In the genomic region with DNA sequence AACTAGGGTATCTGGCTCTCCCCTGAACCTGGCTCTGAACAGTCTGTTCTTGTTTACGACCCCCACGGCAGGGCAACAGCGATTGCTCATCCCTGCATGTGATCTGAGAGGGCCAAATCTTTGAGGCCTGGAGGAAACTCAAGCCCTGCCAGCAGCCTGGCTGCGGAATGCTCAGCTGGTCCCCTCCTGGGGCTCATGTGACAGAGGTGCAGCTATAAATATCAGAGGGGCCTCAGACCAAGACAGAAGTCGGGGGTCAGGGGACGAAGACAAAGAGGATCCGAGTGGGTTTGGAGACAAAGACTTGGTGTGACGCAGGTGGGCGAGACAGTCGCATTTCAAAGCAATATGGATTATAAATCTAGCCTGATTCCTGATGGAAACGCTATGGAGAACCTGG, we compare ENCODE assay signal across 11 mouse cellular contexts. TPM values are rescaled to one million over a fixed set of nuclear protein-coding genes. Genes with fewer than 3 reads are reported as not detected.
DNase-seq lines count a peak whose midpoint lies in the region; ATAC-seq and TF ChIP-seq lines count a peak whose summit lies in the region.
"Had no signal": no experiment of that assay in that cellular context is flagged by ENCODE, and none has a peak within 500 bp of the region (broad histone marks: within the 10 kb centered on the region; RNA-seq: fewer than 3 reads in every experiment).

Gene Trim63, plus strand, starts transcription at position 245 of the 400 bp plus-strand sequence.

- no peak within 1 kb of the TSS for H3K9ac ChIP-seq in forebrain, postnatal 0 days
- no peak within 1 kb of the TSS; the same call in 1 of the 2 replicates for H3K9ac ChIP-seq in limb, embryonic 13.5 days
- H3K9ac ChIP-seq: liver, embryonic 12.5 days had no signal

- H3K4me3 ChIP-seq in forebrain, embryonic 10.5 days = no peak within 1 kb of the TSS
- H3K4me3 ChIP-seq in forebrain, postnatal 0 days (ENCODE audit: low read depth, low read length) = no peak within 1 kb of the TSS
- no peak within 1 kb of the TSS for H3K4me3 ChIP-seq in embryonic facial prominence, embryonic 10.5 days
- H3K4me3 ChIP-seq in limb, embryonic 13.5 days = peak within 1 kb of the TSS; percentile 20; the same call in 1 of the 2 replicates
- H3K4me3 ChIP-seq: liver, embryonic 12.5 days had no signal

- no peak within 1 kb of the TSS for H3K4me2 ChIP-seq in forebrain, postnatal 0 days (ENCODE audit: low read depth)
- peak within 1 kb of the TSS; percentile 21 for H3K4me2 ChIP-seq in limb, embryonic 13.5 days (replicated peaks)
- H3K4me2 ChIP-seq: liver, embryonic 12.5 days had no signal

- no peak for ATAC-seq in forebrain, postnatal 0 days
- ATAC-seq in limb, embryonic 13.5 days (ENCODE audit: low FRiP score, low read depth) = peak; percentile 8; the same call in 1 of the 2 replicates
- ATAC-seq: liver, embryonic 12.5 days had no signal

- 49% methylated on average over 11 of the region's 11 CpGs for WGBS in forebrain, embryonic 10.5 days
- 51% methylated on average over 11 of the region's 11 CpGs for WGBS in forebrain, postnatal 0 days
- 38% methylated on average over 11 of the region's 11 CpGs for WGBS in embryonic facial prominence, embryonic 10.5 days
- WGBS in limb, embryonic 13.5 days = 24% methylated on average over 11 of the region's 11 CpGs

- peaks cover 7% of the 10 kb centered on the region for H3K9me3 ChIP-seq in forebrain, embryonic 10.5 days
- H3K9me3 ChIP-seq in forebrain, postnatal 0 days (ENCODE audit: low read length) = no peaks in the 10 kb centered on the region
- H3K9me3 ChIP-seq in embryonic facial prominence, embryonic 10.5 days = 0 out of 2 replicates have a peak, but pooled peaks cover 2% of the 10 kb centered on the region
- H3K9me3 ChIP-seq in limb, embryonic 13.5 days = 0 out of 2 replicates have a peak, but pooled peaks cover 4% of the 10 kb centered on the region

- H3K27me3 ChIP-seq in forebrain, embryonic 10.5 days (ENCODE audit: poor library complexity, severe bottlenecking) = no peaks in the 10 kb centered on the region
- no peaks in the 10 kb centered on the region for H3K27me3 ChIP-seq in forebrain, postnatal 0 days (ENCODE audit: insufficient read depth, low read length)
- no peaks in the 10 kb centered on the region for H3K27me3 ChIP-seq in embryonic facial prominence, embryonic 10.5 days (replicated peaks; ENCODE audit: low read depth, poor library complexity, severe bottlenecking)
- no peaks in the 10 kb centered on the region for H3K27me3 ChIP-seq in limb, embryonic 13.5 days

- peaks cover 13% of the 10 kb centered on the region for H3K4me1 ChIP-seq in forebrain, embryonic 10.5 days
- no peaks in the 10 kb centered on the region for H3K4me1 ChIP-seq in forebrain, postnatal 0 days (ENCODE audit: insufficient read depth)
- peaks cover 16% of the 10 kb centered on the region for H3K4me1 ChIP-seq in embryonic facial prominence, embryonic 10.5 days
- H3K4me1 ChIP-seq in limb, embryonic 13.5 days = peaks cover 10% of the 10 kb centered on the region; the same call in 1 of the 2 replicates
- H3K4me1 ChIP-seq: liver, embryonic 12.5 days had no signal

- no peak for TF ChIP-seq CTCF in forebrain, postnatal 0 days (IDR thresholded peaks at IDR 0.05; ENCODE audit: low read depth)

- DNase-seq in forebrain, embryonic 10.5 days (ENCODE audit: extremely low spot score, low spot score) = no peak
- no peak for DNase-seq in forebrain, postnatal 0 days
- peak; percentile 10 for DNase-seq in embryonic facial prominence, embryonic 10.5 days (ENCODE audit: low spot score)
- peak; percentile 71 to 72 for DNase-seq in heart, adult 9 months (ENCODE audit: low spot score in 2 of 2)
- DNase-seq in thymus, postnatal 14 days = no peak
- DNase-seq in layer of hippocampus, adult 9-11 months = no peak
- no peak for DNase-seq in urinary bladder, postnatal 36 days (ENCODE audit: low spot score in 2 of 2)
- DNase-seq: kidney, postnatal 36 days had no signal

- H3K27ac ChIP-seq in forebrain, embryonic 10.5 days = 0 out of 2 replicates have a peak within 1 kb of the TSS, but pooled peaks have one; percentile 18
- no peak within 1 kb of the TSS for H3K27ac ChIP-seq in forebrain, postnatal 0 days (ENCODE audit: low read depth, low read length)
- 0 out of 2 replicates have a peak within 1 kb of the TSS, but pooled peaks have one; percentile 11 for H3K27ac ChIP-seq in embryonic facial prominence, embryonic 10.5 days (replicated peaks)
- H3K27ac ChIP-seq in limb, embryonic 13.5 days = no peak within 1 kb of the TSS
- H3K27ac ChIP-seq: liver, embryonic 12.5 days had no signal

- no peaks in the 10 kb centered on the region for H3K36me3 ChIP-seq in forebrain, embryonic 10.5 days (replicated peaks)
- H3K36me3 ChIP-seq in forebrain, postnatal 0 days (ENCODE audit: insufficient read depth) = no peaks in the 10 kb centered on the region
- no peaks in the 10 kb centered on the region for H3K36me3 ChIP-seq in embryonic facial prominence, embryonic 10.5 days (replicated peaks)
- no peaks in the 10 kb centered on the region for H3K36me3 ChIP-seq in limb, embryonic 13.5 days
- H3K36me3 ChIP-seq: liver, embryonic 12.5 days had no signal

RNA-seq across cellular contexts. Expression of gene Trim63, which starts in this region (rescaled TPM):
- polyA plus RNA-seq in forebrain, embryonic 10.5 days (2016; fragmentation: Nextera tagmentation; extraction: Ambion mirVana) = 0.22 and 0.84 TPM in 2 replicates
- total RNA-seq in forebrain, postnatal 0 days (2014; rRNA removed) = 1.3 and 1.5 TPM in 2 replicates
- 0.18 and 0.31 TPM in 2 replicates for polyA plus RNA-seq in forebrain, postnatal 0 days (2015; fragmentation: Nextera tagmentation; extraction: Ambion mirVana)
- polyA plus RNA-seq in embryonic facial prominence, embryonic 10.5 days (2016; fragmentation: Nextera tagmentation; extraction: Ambion mirVana) = 0.31 and 0.34 TPM in 2 replicates
- polyA plus RNA-seq in limb, embryonic 13.5 days (2015; fragmentation: Nextera tagmentation; extraction: Ambion mirVana) = 5.3 and 6.2 TPM in 2 replicates
- polyA plus RNA-seq: stomach, embryonic 14.5 days had no signal

Comparison
In these comparisons a context has a peak if more than half of its experiments do, and no peak if none do; other contexts are left out.
1. Peak in DNase-seq and H3K27ac ChIP-seq in embryonic facial prominence, embryonic 10.5 days; RNA of the gene not detected or under 1 TPM.
2. DNase-seq: peak in heart, adult 9 months (2 of 2); none in forebrain, embryonic 10.5 days (single experiment), forebrain, postnatal 0 days (single experiment), thymus, postnatal 14 days (single experiment), layer of hippocampus, adult 9-11 months (single experiment) and urinary bladder, postnatal 36 days (0 of 2).